Mouse (Mus musculus): ENCODE data around the gene Hemk1. TPM values are rescaled to one million over a fixed set of nuclear protein-coding genes. Genes with fewer than 3 reads are reported as not detected.

Gene Hemk1
- polyA plus RNA-seq, 1 experiment, result 19.7 TPM

DNA sequence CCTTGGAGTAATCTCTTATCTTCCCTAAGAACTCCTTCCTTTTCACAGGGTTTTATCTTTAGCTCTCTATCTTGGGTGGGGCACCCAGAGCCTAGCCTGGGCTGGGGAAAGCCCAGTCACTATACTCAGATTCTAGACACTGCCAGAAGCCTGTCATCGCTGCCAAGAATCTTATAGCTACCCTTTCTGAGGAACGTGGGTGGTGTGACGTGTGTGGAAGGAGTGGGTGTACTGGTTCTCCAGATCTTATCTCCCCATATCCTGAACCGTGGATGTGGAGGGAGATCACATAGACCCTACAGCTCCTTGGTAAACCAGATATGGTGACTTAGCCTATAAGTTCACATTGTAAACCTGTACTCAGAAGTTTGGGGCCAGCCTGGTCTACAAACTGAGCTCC lies 42.5 kb downstream of the Hemk1 start:
- DNase-seq (ENCODE audit: low spot score), result no peak

DNA sequence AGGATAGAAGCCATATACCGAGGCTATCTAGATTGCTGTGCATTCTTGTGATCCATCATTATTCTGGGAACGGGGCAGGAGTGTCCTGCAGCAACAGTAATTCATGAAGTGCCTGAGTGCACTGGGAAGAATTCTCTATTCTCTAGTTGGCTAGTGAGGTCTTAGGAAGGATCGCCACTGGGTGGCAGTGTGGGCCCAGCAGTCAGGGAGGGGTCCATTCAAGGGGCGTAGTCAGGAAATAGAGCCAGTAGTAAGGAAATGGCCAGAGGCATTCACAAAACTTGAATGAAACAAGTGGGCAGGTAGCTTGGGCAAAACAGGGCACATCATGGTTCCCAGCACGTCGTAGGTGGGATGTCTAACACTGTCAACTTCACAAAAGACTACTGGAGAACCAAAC lies 43.9 kb downstream of the Hemk1 start:
- peak; percentile 75 for DNase-seq (ENCODE audit: low spot score)

DNA sequence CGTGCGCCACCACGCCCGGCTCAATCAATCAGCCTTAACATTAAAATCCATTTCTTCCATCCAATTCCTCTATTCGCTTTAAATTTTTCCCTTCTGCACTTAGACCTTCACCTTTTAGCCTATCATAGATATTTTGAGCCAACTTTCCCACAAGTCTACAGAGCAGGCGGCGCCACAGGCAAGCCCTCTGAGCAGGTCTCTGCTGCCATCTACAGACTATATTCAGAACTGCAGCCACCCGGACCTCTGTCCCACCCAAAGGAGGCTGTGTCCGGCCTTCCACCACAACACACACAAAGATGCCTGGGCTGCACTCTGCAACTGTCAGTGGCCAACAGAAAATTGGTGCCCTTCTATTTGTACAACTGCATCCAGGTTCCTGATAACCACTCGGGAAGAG lies 47.3 kb downstream of the Hemk1 start:
- DNase-seq (ENCODE audit: low spot score), result no peak

DNA sequence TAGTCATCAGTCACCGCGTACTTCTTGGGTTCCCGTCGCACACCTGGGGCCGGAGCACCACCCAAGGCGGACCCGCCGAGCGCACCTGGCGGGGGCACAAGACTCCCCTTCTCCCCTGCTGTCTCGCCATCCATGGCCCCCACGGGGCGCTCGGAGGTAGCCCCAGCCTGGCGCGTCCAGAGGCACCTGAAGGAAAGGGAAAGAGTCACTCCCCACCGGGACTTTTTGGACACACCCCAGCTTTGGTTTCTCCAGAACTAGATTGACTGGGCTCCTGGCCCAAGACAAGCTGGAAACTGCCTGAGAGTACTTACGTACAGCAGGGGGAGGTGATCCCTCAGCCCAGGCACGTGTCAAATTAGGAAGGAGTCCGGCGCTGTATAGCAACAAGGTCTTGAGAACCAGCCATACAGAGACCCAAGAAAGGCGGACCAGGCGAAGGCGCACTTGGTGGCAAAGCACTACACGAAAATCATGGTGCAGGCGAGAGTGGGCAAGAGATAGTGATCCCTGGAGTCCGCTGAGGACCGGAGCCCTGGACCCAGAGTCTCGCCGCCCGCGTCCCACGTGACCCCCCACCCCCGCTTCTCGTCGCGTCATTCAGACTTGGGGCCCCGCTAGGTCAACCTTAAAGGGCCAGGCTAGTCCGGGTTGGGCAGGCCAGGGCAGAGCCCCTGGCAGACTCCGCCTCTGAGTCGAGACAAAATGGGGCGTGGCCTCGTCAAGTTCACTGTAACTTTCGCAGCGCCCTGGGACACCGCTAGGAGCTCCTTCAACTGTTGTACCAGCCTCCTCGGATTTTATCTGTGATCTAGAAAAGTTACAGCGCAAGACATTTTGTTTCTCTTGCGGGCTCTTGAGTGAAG lies 48.7 kb downstream of the Hemk1 start, which contains the start of gene Mapkapk3:
Mapkapk3 (minus strand) TSS at position 667 of the 866 bp plus-strand sequence.
- DNase-seq (ENCODE audit: low spot score), result peak; percentile 76

DNA sequence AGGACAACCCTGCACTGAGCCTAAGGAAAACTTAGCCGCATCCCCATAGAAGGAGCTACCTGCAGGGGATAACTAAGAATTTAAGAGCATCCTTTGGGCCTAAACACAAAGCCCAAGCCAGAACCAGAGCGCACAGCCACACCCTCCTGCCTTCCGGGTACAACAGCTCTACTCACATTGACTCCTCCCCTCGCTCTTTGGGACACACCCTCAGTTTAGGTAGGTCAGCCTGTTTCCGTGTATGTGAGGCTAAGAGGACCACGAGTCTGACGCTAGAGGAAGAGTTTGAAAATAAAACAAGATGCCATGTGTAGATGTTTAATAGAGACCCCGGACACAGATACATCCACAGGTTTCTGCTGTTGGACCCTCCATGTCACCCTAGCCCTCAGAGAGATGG lies 49.4 kb downstream of the Hemk1 start:
- DNase-seq (ENCODE audit: low spot score), result no peak

DNA sequence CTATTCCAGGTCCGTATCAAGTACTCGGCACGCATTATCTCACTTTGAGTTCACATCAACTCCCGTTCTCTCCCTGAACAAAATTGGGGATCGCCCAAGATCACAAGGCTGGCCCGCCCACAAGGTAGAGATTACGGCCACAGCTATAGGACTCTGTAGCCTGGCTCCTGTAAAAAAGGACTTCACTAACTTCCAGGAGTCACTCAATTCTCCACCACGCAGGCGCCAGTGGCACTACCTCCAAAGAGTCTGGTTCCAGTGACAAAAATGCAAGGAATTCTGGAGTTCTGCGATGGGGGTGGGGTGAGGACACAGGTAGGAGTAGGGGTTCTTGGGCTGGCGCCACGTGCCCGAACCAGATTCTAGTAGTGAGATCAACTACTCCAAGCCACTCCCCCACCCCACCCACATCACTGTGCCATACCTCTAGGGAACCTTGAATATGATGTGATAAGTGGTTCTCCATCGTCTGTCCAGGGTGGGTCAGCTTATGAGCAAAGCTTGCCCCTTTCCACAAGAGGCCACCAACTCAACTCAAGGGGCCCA lies 50.0 kb downstream of the Hemk1 start:
- no peak for DNase-seq (ENCODE audit: low spot score)

DNA sequence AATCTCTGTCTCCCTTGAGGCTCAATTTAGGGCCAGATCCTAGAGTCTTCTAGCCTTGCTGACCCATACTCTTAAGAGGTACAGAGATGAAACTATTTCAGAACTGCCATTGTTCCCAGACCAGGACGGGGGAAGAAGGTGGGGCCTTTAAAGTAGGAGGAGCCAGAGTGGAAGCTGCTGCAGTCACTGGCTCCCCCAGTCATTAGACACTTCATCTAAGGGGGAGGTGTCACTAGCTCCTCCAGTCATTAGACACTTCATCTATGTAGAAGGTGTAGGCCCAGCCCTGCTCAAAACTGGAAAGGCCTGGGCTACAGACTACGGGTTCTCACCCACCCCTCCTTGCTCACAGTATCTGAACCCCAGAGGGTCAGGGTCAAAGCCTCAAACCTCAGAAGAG lies 50.9 kb downstream of the Hemk1 start:
- DNase-seq (ENCODE audit: low spot score), result no peak

DNA sequence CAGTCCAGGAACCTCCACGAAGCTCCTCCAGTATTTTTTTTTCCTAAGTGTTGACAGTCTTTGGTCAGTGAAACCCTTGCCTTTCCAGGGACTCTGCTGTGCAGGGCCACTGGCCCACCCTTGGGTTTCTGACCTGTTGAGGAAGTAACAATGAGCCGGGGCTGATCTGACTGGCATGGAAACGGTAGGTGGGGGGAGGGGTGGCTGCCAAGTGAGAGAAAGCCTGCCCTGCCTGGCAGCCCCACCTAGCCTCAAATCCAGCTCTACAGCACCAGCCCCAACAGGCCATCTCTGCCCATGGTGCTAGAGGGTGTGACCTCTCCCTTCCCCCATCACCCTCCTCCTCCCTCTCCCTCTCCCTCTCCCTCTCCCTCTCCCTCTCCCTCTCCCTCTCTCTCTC lies 53.1 kb downstream of the Hemk1 start:
- no peak for DNase-seq (ENCODE audit: low spot score)

DNA sequence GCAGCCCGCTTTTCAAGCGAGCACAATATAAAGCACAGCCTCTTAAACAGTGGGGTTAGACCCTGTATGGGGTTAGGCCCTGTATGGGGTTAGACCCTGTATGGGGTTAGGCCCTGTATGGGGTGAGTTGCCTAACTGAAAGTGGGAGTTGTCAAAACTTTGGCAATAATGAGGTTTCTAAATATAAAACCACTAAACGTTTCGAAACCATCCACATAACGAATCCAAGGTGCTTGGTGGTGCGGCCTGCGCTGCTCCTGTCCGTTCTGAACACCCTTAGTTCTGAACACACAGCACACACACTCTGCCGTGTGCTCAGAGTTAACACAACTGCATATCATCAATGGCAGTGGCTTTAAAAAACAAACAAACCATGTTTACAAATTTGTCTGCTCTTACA lies 55.2 kb downstream of the Hemk1 start:
- DNase-seq (ENCODE audit: low spot score), result no peak

DNA sequence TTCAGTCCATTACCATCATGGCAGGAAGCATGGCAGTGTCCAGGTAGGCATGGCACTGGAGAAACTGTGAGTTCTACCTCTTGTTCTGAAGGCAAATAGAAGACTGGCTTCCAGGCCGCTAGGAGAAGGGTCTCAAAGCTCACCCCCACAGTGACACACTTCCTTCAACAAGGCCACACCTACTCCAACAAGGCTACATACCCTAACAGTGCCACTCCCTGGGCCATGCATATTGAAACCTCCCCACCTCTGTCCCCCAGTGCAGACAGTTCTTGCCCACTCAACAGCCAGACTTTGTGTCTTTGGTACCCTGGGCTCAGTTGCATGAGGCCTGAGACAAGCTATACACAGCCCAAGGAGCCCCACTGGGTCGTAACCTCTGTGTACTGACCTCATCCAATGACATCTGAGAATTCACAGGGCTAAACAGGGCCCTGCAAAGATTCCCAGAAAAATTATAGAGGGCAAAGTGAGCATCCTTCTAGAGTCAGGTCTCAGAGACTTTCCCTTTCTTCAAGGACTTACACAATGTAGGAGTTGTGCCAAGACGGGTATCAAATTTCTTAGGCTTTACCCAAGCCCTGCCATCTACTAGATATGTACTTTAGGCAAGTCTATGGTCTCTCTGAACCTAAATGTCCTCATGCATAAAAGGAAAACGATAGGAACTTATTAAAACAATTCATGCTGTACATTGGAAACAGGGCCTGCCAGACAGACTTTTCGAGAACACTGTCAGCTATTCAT lies 56.7 kb downstream of the Hemk1 start:
- DNase-seq (ENCODE audit: low spot score), result no peak

DNA sequence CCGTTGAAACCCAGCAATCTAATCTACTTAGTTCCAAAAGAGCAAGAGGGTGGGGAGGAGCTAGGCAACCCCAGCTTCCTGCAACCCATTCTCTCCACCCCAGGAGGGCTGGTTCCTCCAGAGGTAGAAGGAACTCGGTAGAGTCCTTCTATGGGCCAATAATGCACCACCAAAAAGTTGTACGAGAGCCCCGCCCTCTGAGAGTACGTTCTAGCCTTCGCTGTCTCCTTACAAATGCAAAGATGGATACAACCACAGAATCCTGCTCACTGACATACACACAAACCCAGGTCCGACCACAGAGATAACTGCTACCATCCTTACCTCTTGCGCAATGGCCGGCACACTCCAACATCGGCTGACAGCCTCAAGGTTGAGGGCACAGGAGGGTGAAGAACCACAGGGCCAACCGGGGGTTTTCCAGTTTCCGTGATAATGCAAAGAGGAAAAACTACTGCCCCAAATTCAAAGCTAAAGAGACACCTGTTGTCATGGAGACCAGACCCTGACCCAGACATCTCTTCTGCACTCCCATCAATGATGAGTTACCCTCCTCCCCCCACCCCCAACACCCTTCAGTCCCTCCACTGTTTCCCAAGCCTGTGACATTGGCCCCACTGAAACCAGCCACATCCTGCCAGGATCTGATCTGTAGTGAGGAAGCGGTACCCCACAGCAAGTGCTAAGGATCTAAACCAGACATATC lies 57.7 kb downstream of the Hemk1 start:
- no peak for DNase-seq (ENCODE audit: low spot score)

DNA sequence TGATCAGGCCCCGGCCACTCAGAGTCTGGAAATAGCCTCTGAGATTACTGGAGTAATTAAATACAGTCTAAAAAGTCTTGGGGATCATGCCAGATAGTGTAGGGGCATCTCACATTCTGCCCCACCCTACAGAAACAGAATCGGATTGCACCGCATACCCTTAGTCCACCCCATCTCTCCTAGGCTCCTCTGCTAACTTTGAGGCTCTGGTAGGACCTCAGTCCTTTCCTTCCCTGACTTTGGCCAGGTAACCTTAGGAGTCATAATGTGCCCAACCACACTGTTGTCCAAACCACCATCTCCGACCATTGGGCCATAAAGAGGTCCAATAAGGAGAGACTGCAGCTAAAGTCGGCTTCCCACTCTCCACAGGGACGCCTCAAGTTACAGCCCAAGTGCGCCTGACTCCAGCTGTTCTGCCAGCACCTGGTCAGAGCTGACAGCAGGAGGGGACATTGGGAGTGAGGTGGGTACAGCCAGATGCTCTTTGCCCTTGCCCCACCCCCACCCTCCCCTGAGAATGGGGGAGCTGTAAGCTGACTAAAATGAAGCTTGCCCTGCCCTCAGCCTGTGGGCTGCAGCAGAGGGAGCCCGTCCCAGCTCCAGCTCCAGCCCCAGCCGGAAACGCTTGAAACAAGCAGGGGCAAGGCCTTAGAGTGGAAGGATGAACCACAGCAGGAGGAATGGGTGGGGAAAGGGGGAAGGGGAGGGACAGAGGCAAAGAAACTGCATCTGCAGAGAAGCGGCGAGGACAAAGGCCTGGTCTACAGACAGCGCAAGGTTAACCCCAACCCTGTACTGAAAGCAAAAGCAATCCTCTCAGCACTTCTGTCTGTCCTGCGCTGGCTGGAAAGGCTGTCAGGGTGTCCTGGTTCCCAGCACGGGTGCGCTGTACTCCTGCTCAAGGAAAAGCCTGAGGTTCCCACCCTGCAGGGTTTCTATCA lies 58.5 kb downstream of the Hemk1 start:
- no peak for DNase-seq (ENCODE audit: low spot score)

DNA sequence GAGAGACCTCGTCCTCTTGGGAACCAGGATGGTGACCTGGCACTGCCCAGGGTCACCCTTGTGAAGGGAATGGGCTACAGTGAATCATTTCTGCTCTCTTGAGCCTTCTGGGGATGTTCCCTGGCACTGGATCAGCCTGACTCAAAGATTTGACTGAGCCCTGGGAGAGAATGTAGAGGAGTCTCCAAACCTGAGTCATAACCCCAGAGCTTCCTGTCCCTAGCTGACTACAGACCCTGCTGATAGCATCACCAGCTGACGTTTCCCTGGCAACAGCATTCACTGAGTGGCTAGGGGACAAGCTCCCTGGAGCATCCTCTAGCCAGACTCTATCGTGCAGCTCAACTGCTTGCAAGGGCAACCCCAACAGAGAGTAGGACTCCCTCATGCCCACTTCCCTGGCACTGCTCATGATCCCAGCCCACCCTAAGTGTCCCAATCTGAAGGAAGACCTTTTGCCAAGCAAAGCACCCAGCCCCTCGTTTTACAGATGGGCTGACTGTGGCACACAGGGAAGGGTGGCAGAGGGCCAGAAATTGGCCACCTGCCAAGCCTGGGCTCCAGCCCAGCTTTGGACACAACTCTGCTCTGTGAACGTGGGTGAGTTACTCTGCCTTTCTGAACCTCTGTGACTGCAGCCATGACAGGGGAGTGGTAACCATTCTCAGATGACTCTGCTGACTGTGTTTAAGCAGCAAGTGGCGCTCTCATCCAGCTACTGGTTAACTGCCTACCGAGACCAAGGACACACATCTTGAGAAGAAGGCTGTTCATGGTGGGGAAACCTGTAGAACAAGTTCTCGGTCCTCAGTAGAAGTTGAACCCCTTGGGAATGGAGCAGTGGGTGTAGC lies 59.4 kb downstream of the Hemk1 start:
- no peak for DNase-seq (ENCODE audit: low spot score)

DNA sequence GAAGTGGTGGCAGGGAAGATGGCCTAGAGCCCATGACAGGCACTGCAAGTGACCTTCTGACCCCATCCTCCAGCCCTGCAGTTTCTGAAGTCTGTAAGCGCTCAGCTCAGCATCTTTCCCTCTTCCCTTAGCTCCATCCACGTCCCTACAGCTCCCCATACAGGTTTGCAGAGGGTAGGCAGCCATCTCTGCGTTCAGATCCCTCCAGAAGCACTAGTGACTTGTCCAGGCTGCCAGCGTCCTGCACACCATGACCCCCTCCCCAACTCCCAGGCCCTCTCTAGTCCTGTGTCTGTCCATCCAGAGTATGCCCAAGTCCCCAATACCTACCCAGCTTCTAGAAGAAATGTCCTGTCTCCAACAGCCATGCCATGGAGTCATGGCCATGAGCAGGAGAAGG lies 60.0 kb downstream of the Hemk1 start:
- DNase-seq (ENCODE audit: low spot score), result no peak

DNA sequence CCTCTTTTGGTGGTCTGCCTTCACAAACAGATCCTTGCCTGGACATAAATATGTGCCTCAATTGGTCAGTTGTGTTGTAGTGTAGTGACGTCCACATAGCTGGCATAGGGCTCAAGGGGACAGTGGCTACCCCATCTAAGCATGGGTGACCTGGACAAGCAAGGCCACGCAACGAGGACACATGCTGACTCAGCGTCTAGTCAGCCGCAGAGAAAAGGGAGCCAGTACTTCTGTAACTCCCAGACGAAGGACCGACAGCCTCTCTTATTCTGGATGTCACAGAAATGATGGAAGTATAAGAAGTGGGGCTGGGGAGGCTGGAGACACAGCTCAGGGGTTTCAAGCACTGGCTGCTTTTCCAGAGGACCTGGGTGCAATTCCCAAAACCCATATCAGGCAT lies 60.5 kb downstream of the Hemk1 start:
- no peak for DNase-seq (ENCODE audit: low spot score)

Other genes with a start within 250 kb of the Hemk1 start
- gene Dock3, start 106.4 kb downstream of the Hemk1 start, polyA plus RNA-seq (2012; rRNA removed), result 10.5 and 17.1 TPM in 2 replicates
- 50.7 and 54.4 TPM in 2 replicates for gene Mapkapk3, start 48.5 kb downstream of the Hemk1 start, polyA plus RNA-seq (2012; rRNA removed)
- gene Cish, start 42.3 kb downstream of the Hemk1 start, polyA plus RNA-seq (2012; rRNA removed), result 11.7 and 14.7 TPM in 2 replicates
- gene 6430571L13Rik, start 2.3 kb upstream of the Hemk1 start, polyA plus RNA-seq (2012; rRNA removed), result 1.7 and 1.9 TPM in 2 replicates
- gene Cacna2d2, start 61.3 kb upstream of the Hemk1 start, polyA plus RNA-seq (2012; rRNA removed), result 0.46 and 0.84 TPM in 2 replicates
- 33.6 and 34.0 TPM in 2 replicates for gene Tmem115, start 195.6 kb upstream of the Hemk1 start, polyA plus RNA-seq (2012; rRNA removed)
- 15.2 and 19.4 TPM in 2 replicates for gene Cyb561d2, start 203.8 kb upstream of the Hemk1 start, polyA plus RNA-seq (2012; rRNA removed)
- gene Nprl2, start 203.9 kb upstream of the Hemk1 start, polyA plus RNA-seq (2012; rRNA removed), result 26.6 and 35.2 TPM in 2 replicates
- gene Zmynd10, start 208.9 kb upstream of the Hemk1 start, polyA plus RNA-seq (2012; rRNA removed), result 0.56 and 0.78 TPM in 2 replicates
- gene Rassf1, start 213.2 kb upstream of the Hemk1 start, polyA plus RNA-seq (2012; rRNA removed), result 41.5 and 58.9 TPM in 2 replicates
- gene Tusc2, start 224.9 kb upstream of the Hemk1 start, polyA plus RNA-seq (2012; rRNA removed), result 43.9 and 50.6 TPM in 2 replicates
- 24.0 and 35.6 TPM in 2 replicates for gene Hyal2, start 229.6 kb upstream of the Hemk1 start, polyA plus RNA-seq (2012; rRNA removed)
- 16.8 and 24.9 TPM in 2 replicates for gene Hyal1, start 238.6 kb upstream of the Hemk1 start, polyA plus RNA-seq (2012; rRNA removed)
- 24.6 and 37.3 TPM in 2 replicates for gene Naa80, start 240.5 kb upstream of the Hemk1 start, polyA plus RNA-seq (2012; rRNA removed)
- 0.50 and 0.52 TPM in 2 replicates for gene Hyal3, start 242.5 kb upstream of the Hemk1 start, polyA plus RNA-seq (2012; rRNA removed)
- gene Ifrd2, start 249.3 kb upstream of the Hemk1 start, polyA plus RNA-seq (2012; rRNA removed), result 31.3 and 36.0 TPM in 2 replicates